In the genomic region with DNA sequence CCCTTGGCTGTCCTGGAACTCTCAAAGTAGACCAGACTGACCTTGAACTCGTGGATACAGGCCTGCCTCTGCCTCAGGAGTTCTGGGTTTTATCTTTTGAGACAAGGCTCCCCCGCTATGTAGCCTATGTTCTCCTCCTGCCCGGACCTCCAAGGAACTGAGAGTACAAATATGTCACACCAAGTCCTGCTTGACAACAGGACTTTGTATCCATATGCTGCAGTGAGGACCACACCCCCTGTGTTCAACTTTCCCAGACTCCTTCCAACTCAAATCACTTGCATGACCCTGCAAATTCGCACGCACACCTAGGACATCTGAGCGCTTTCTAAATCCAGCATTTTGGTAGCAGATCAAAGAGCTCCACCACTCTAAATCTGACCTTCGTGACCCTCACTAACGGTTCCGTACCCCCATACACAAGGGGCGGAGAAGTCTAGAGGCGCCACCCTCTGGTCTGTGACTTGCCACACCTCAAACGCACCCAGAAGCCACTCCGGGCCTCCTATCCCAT, we compare ENCODE assay signal across 9 mouse cellular contexts. TPM values are rescaled to one million over a fixed set of nuclear protein-coding genes. Genes with fewer than 3 reads are reported as not detected.
A peak's percentile ranks its signal among the peaks of the same experiment; 100 is the strongest.
DNase-seq lines count a peak whose midpoint lies in the region; ATAC-seq and TF ChIP-seq lines count a peak whose summit lies in the region.
"Had no signal": no experiment of that assay in that cellular context is flagged by ENCODE, and none has a peak within 500 bp of the region (broad histone marks: within the 10 kb centered on the region; RNA-seq: fewer than 3 reads in every experiment).

No protein-coding gene starts in this region.

- no peak overlapping the region for H3K9ac ChIP-seq in lung, embryonic 15.5 days
- H3K9ac ChIP-seq in forebrain, embryonic 11.5 days (ENCODE audit: low read length), result no peak overlapping the region
- peak overlapping the region; percentile 44; the same call in 1 of the 2 replicates for H3K9ac ChIP-seq in limb, embryonic 14.5 days (ENCODE audit: low read depth, low read length, severe bottlenecking)
- no peak overlapping the region for H3K9ac ChIP-seq in stomach, embryonic 14.5 days (replicated peaks; ENCODE audit: low read depth, low read length)

- ATAC-seq in lung, embryonic 15.5 days (ENCODE audit: borderline replicate concordance, extremely low read depth, low FRiP score, low TSS enrichment), result no peak
- no peak for ATAC-seq in forebrain, embryonic 11.5 days (replicated peaks; ENCODE audit: low FRiP score)
- ATAC-seq in limb, embryonic 14.5 days (ENCODE audit: low FRiP score, low read depth), result no peak
- no peak; the same call in 1 of the 2 replicates for ATAC-seq in stomach, embryonic 14.5 days (ENCODE audit: insufficient number of reproducible peaks, insufficient read depth, low FRiP score, low read depth)

- peak overlapping the region; percentile 56 for H3K4me2 ChIP-seq in lung, embryonic 15.5 days
- peak overlapping the region; percentile 31; the same call in 1 of the 2 replicates for H3K4me2 ChIP-seq in forebrain, embryonic 11.5 days (ENCODE audit: low read depth, low read length, severe bottlenecking)
- H3K4me2 ChIP-seq in limb, embryonic 14.5 days (replicated peaks; ENCODE audit: low read depth, low read length, severe bottlenecking), result peak overlapping the region; percentile 48
- peak overlapping the region; percentile 38 for H3K4me2 ChIP-seq in stomach, embryonic 14.5 days (replicated peaks; ENCODE audit: low read depth, low read length)

- H3K4me3 ChIP-seq in lung, embryonic 15.5 days, result peak overlapping the region; percentile 30
- H3K4me3 ChIP-seq in forebrain, embryonic 11.5 days (ENCODE audit: low read depth, low read length), result peak overlapping the region; percentile 15; the same call in 1 of the 2 replicates
- peak overlapping the region; percentile 31 for H3K4me3 ChIP-seq in limb, embryonic 14.5 days (replicated peaks; ENCODE audit: low read length)
- peak overlapping the region; percentile 28 for H3K4me3 ChIP-seq in stomach, embryonic 14.5 days (ENCODE audit: low read depth, low read length)

- peaks cover 13% of the 10 kb centered on the region for H3K4me1 ChIP-seq in lung, embryonic 15.5 days
- H3K4me1 ChIP-seq in forebrain, embryonic 11.5 days (replicated peaks; ENCODE audit: control insufficient read depth, insufficient read depth, low read length), result peaks cover 11% of the 10 kb centered on the region
- H3K4me1 ChIP-seq in limb, embryonic 14.5 days (ENCODE audit: control insufficient read depth, insufficient read depth, low read length), result peaks cover 12% of the 10 kb centered on the region
- peaks cover 14% of the 10 kb centered on the region; the same call in 1 of the 2 replicates for H3K4me1 ChIP-seq in stomach, embryonic 14.5 days (ENCODE audit: control insufficient read depth, insufficient read depth, low read length)

- H3K9me3 ChIP-seq in lung, embryonic 15.5 days, result no peaks in the 10 kb centered on the region
- no peaks in the 10 kb centered on the region for H3K9me3 ChIP-seq in forebrain, embryonic 11.5 days (ENCODE audit: control insufficient read depth, low read length)
- no peaks in the 10 kb centered on the region for H3K9me3 ChIP-seq in limb, embryonic 14.5 days (ENCODE audit: control insufficient read depth, low read length)
- H3K9me3 ChIP-seq in stomach, embryonic 14.5 days (ENCODE audit: control insufficient read depth, low read depth, low read length), result no peaks in the 10 kb centered on the region

- H3K27ac ChIP-seq in lung, embryonic 15.5 days, result no peak overlapping the region
- H3K27ac ChIP-seq in forebrain, embryonic 11.5 days (ENCODE audit: low read depth, low read length), result no peak overlapping the region
- H3K27ac ChIP-seq in limb, embryonic 14.5 days (replicated peaks; ENCODE audit: low read depth, low read length), result no peak overlapping the region
- H3K27ac ChIP-seq in stomach, embryonic 14.5 days (ENCODE audit: low read length), result no peak overlapping the region
- H3K27ac ChIP-seq: macrophage had no signal

- H3K27me3 ChIP-seq in lung, embryonic 15.5 days, result peaks cover 79% of the 10 kb centered on the region
- H3K27me3 ChIP-seq in forebrain, embryonic 11.5 days (ENCODE audit: control insufficient read depth, insufficient read depth, low read length), result peaks cover 51% of the 10 kb centered on the region
- peaks cover 58% of the 10 kb centered on the region for H3K27me3 ChIP-seq in limb, embryonic 14.5 days (ENCODE audit: control insufficient read depth, insufficient read depth, low read length)
- peaks cover 42% of the 10 kb centered on the region for H3K27me3 ChIP-seq in stomach, embryonic 14.5 days (ENCODE audit: control insufficient read depth, insufficient read depth, low read length)

- 20% methylated on average over 13 of the region's 13 CpGs for WGBS in lung, embryonic 15.5 days
- WGBS in forebrain, embryonic 11.5 days, result 23% methylated on average over 13 of the region's 13 CpGs
- WGBS in limb, embryonic 14.5 days, result 20% methylated on average over 13 of the region's 13 CpGs
- WGBS in stomach, embryonic 14.5 days, result 23% methylated on average over 13 of the region's 13 CpGs

- no peak for DNase-seq in lung, postnatal 36 days
- DNase-seq in forebrain, embryonic 11.5 days (ENCODE audit: low spot score), result no peak
- no peak for DNase-seq in limb, embryonic 14.5 days (ENCODE audit: low spot score)
- no peak for DNase-seq in layer of hippocampus, postnatal 14 days (ENCODE audit: low spot score in 2 of 2)
- no peak for DNase-seq in right cerebral cortex, postnatal 25 days
- no peak for DNase-seq in MN1 (ENCODE audit: low spot score)

- H3K36me3 ChIP-seq in lung, embryonic 15.5 days, result no peaks in the 10 kb centered on the region
- H3K36me3 ChIP-seq in forebrain, embryonic 11.5 days (ENCODE audit: control insufficient read depth, insufficient read depth, low read length), result no peaks in the 10 kb centered on the region
- no peaks in the 10 kb centered on the region for H3K36me3 ChIP-seq in limb, embryonic 14.5 days (ENCODE audit: control insufficient read depth, insufficient read depth, low read length)
- no peaks in the 10 kb centered on the region for H3K36me3 ChIP-seq in stomach, embryonic 14.5 days (ENCODE audit: control insufficient read depth, insufficient read depth, low read length)

- TF ChIP-seq POLR2A in limb, embryonic 14.5 days (IDR thresholded peaks at IDR 0.05; ENCODE audit: borderline replicate concordance, extremely low read depth, insufficient read depth, insufficient read length), result no peak

RNA-seq across cellular contexts. Expression of gene Nags, which starts 0.3 kb away (rescaled TPM):
- polyA plus RNA-seq in lung, embryonic 15.5 days (2015; fragmentation: Nextera tagmentation; extraction: Ambion mirVana), result 0.46 and 0.67 TPM in 2 replicates
- polyA plus RNA-seq in forebrain, embryonic 11.5 days (2014; fragmentation: Nextera tagmentation; extraction: Ambion mirVana), result not detected in 2 replicates
- 0.06 and 0.09 TPM in 2 replicates for polyA plus RNA-seq in limb, embryonic 14.5 days (2012; rRNA removed)
- not detected in 2 replicates for polyA plus RNA-seq in limb, embryonic 14.5 days (2014; fragmentation: Nextera tagmentation; extraction: Ambion mirVana)
- not detected in 2 replicates for polyA plus RNA-seq in stomach, embryonic 14.5 days (2014; fragmentation: Nextera tagmentation; extraction: Ambion mirVana)
- total RNA-seq in layer of hippocampus, postnatal 14 days (2021), result not detected
- polyA plus RNA-seq: macrophage had no signal

RNA-seq across cellular contexts. Expression of gene Tmem101, which starts 11.2 kb away (rescaled TPM):
- 31.9 and 36.5 TPM in 2 replicates for polyA plus RNA-seq in lung, embryonic 15.5 days (2015; fragmentation: Nextera tagmentation; extraction: Ambion mirVana)
- 35.7 and 38.9 TPM in 2 replicates for polyA plus RNA-seq in forebrain, embryonic 11.5 days (2014; fragmentation: Nextera tagmentation; extraction: Ambion mirVana)
- 37.1 and 47.9 TPM in 2 replicates for polyA plus RNA-seq in limb, embryonic 14.5 days (2012; rRNA removed)
- 29.7 and 34.5 TPM in 2 replicates for polyA plus RNA-seq in limb, embryonic 14.5 days (2014; fragmentation: Nextera tagmentation; extraction: Ambion mirVana)
- 23.0 and 24.8 TPM in 2 replicates for polyA plus RNA-seq in stomach, embryonic 14.5 days (2014; fragmentation: Nextera tagmentation; extraction: Ambion mirVana)
- 10 to 100 TPM; 26.4 to 29.2 TPM for total RNA-seq in layer of hippocampus, postnatal 14 days (2021)

RNA-seq across cellular contexts. Expression of gene Pyy, which starts 37.4 kb away (rescaled TPM):
- polyA plus RNA-seq in lung, embryonic 15.5 days (2015; fragmentation: Nextera tagmentation; extraction: Ambion mirVana), result not detected in 2 replicates
- not detected in 2 replicates for polyA plus RNA-seq in forebrain, embryonic 11.5 days (2014; fragmentation: Nextera tagmentation; extraction: Ambion mirVana)
- not detected in 2 replicates for polyA plus RNA-seq in limb, embryonic 14.5 days (2012; rRNA removed)
- polyA plus RNA-seq in limb, embryonic 14.5 days (2014; fragmentation: Nextera tagmentation; extraction: Ambion mirVana), result not detected in 2 replicates
- 5.2 and 11.2 TPM in 2 replicates for polyA plus RNA-seq in stomach, embryonic 14.5 days (2014; fragmentation: Nextera tagmentation; extraction: Ambion mirVana)
- total RNA-seq in layer of hippocampus, postnatal 14 days (2021), result not detected
- polyA plus RNA-seq: macrophage had no signal

RNA-seq across cellular contexts. Expression of gene Lsm12, which starts 40.1 kb away (rescaled TPM):
- polyA plus RNA-seq in lung, embryonic 15.5 days (2015; fragmentation: Nextera tagmentation; extraction: Ambion mirVana), result 112 and 136 TPM in 2 replicates
- polyA plus RNA-seq in forebrain, embryonic 11.5 days (2014; fragmentation: Nextera tagmentation; extraction: Ambion mirVana), result 73.2 and 78.7 TPM in 2 replicates
- polyA plus RNA-seq in limb, embryonic 14.5 days (2012; rRNA removed), result 38.5 and 40.0 TPM in 2 replicates
- polyA plus RNA-seq in limb, embryonic 14.5 days (2014; fragmentation: Nextera tagmentation; extraction: Ambion mirVana), result 83.8 and 86.0 TPM in 2 replicates
- polyA plus RNA-seq in stomach, embryonic 14.5 days (2014; fragmentation: Nextera tagmentation; extraction: Ambion mirVana), result 88.2 and 88.5 TPM in 2 replicates
- 10 to 100 TPM; 65.9 to 72.8 TPM for total RNA-seq in layer of hippocampus, postnatal 14 days (2021)

RNA-seq across cellular contexts. Expression of gene Ppy, which starts 43.9 kb away (rescaled TPM):
- not detected in 2 replicates for polyA plus RNA-seq in lung, embryonic 15.5 days (2015; fragmentation: Nextera tagmentation; extraction: Ambion mirVana)
- not detected in 2 replicates for polyA plus RNA-seq in forebrain, embryonic 11.5 days (2014; fragmentation: Nextera tagmentation; extraction: Ambion mirVana)
- not detected in 2 replicates for polyA plus RNA-seq in limb, embryonic 14.5 days (2012; rRNA removed)
- polyA plus RNA-seq in limb, embryonic 14.5 days (2014; fragmentation: Nextera tagmentation; extraction: Ambion mirVana), result not detected in 2 replicates
- not detected in 2 replicates for polyA plus RNA-seq in stomach, embryonic 14.5 days (2014; fragmentation: Nextera tagmentation; extraction: Ambion mirVana)
- total RNA-seq in layer of hippocampus, postnatal 14 days (2021), result not detected
- polyA plus RNA-seq: macrophage had no signal
